Mouse (Mus musculus): Measurements from ENCODE around the gene Usp8.

Gene Usp8

GRCm38 (mm10) chr2:126706759-126707437 lies at the start of gene Usp8:
Gene Usp8, plus strand, starts transcription at chr2:126707328.
- peak; percentile 98 to 99 for DNase-seq

DNA sequence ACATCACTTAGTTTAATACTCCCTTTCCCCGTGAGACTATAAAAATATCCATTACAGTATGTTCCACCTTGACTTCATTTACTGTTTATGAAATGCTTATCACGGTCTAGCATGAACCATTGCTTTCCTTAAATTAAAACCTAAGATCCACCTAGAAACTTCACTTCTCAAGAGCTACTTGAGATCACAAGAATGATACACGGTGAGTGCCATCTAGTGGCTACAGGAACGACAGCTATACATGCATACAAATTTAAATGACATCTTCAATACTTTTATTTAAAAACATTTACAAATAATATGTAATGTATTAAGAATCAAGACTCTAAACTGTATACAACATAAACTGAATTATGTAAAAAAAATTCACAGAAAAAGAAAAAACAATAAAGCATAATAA lies 43.6 kb upstream of the Usp8 start:
- DNase-seq: peak; percentile 52 to 56

- DNase-seq: no peak
Observed at GRCm38 (mm10) chr2:126665984-126666383, 41.1 kb upstream of the Usp8 start.

GRCm38 (mm10) chr2:126668621-126669252 lies 38.4 kb upstream of the Usp8 start:
- DNase-seq: no peak

DNA sequence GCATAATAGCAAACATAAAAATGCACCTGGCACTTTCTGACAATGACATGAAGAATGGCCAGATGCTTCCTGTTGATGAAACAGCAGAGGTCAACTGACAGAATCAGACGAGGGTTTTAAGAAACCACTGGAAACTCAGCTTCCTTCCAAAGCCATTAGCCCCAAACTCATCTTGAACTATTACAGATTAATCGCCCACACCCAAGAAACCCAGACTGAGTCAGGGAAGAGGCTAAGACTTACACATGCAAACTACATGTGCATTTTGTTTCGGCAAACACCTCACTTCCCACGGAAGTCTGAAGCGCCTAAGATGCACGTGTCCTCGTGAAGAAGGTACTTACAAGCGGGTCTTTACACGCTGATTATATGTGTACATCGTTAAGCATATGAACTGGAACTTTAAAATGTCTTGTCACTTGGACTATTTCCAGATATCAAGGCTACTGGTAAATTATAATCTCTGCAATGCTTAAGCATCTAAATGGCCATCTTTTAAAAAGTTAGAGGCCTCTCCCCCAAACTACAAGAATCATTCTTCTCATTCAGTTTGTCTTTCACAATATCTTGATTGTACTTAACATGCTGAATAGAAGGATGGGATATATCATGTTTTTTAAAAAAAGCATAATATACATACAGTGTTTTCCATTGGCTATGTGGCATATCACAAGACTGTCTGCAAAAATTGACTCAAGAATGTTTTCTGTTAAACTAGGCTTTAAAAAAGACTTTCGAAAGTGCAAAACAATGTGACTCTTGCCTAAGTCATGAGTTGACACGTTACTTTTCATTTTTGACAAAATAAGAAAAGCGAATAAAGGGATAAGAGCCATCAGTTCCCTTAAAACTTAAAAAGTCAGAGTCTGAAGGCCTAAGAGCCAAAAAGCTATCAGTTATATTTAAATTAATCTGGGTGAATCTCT lies 33.5 kb upstream of the Usp8 start:
- no peak for DNase-seq

DNA sequence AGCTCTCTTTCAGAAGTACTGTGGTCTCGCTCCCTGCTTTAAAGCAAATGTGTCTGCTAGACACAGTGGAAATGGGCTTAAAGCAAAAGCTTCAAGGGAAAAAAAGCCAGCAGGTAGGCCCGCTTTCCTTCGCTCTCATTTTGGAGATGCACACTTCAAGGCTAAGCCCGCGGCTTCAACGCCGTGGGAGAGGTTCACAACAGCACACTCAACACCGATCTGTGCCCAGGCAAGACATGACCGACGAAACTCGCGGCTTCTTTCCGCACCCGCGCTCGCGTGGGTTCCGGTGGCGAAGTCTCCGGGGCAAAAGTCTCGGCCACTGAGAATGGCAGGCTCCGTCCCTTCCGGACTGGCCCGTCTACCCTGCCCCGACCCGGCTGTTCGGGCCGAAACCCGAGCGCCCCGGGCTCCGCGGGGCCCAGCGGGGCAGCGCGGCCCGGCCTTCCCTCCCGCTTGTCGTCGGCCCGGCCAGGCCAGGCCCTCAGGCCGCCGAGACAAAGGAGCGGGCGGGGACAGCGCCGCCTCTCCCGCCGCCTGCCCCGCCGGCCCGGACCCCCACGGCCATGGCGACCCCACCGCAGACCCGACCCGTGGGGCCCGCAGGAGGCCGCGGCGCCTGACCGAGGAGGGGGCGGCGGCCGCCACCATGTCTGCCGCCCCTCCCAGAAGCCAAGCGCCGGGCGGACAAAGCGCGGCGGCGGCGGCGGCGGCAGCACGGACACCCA lies 32.5 kb upstream of the Usp8 start:
- no peak for DNase-seq

GRCm38 (mm10) chr2:126675169-126676121 lies 31.7 kb upstream of the Usp8 start:
- peak; percentile 91 to 92 for DNase-seq

GRCm38 (mm10) chr2:126676122-126676515 lies 31.0 kb upstream of the Usp8 start, which contains the start of gene Gabpb1:
Gene Gabpb1, minus strand, starts transcription at chr2:126676337.
- peak in 1 of 2 experiments; percentile 13 for DNase-seq

DNA sequence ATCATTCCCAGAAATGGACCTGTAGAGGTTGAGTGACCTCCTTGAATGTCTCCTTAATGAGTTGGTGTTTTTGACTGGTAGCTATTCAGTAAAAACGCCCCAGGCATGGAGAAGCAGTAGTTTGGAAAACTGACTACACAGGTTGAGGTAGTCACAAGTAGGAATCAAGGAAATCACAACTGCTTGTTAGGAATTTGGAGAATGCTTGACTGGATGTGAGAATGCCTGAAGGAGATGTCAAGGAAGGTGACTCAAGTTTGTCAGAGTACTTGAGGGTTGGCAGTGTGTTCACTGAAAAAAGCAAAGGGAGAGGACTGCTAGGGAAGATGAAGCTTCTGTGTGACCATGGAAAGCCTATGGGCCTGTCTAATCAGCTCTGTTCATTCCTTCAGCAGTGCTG lies 29.8 kb upstream of the Usp8 start:
- no peak for DNase-seq

- DNase-seq: no peak
Observed at GRCm38 (mm10) chr2:126682333-126682732, 24.8 kb upstream of the Usp8 start.

DNA sequence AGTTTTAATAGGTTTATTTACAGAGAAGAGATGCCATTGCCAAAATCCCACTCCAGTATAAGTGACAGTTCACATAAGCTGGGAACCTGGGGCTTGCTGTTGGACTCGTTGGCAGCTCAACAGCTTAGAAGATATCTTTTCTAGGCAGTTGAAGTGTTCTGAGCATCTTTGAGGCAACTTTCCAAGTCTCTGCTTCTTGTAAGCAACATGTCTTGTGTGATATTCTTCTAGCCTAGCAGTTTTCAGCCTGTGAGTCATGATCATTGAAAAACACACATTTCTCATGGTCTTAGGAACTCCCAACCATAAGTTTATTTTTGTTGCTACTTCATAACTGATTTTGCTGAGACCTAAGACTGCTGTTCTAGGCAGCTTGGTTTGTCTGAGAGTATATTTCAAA lies 24.2 kb upstream of the Usp8 start:
- DNase-seq: no peak

GRCm38 (mm10) chr2:126691290-126691689 lies 15.8 kb upstream of the Usp8 start:
- no peak for DNase-seq

GRCm38 (mm10) chr2:126695285-126695684 lies 11.8 kb upstream of the Usp8 start:
- no peak for DNase-seq

DNA sequence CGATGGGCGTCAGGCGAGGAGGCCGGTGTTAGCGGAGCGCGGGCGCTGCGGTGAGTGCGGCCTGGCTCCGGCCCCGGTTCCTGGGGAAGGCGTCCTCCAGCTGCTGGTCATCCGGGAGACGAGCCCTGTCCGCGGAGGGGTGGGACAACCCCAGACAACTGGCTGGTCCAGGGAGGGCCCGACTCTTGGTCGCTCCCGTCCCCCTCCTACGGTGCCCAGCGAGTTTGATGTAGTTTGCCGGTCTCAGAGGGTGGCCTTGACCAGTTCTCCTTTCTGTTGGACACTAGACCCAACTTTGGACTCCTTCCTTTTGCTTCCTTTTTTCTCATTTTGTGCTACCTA lies 281 bp downstream of the Usp8 start:
- no peak for DNase-seq

GRCm38 (mm10) chr2:126708361-126708760 lies 1.2 kb downstream of the Usp8 start:
- no peak for DNase-seq

GRCm38 (mm10) chr2:126712526-126712925 lies 5.4 kb downstream of the Usp8 start:
- no peak for DNase-seq

GRCm38 (mm10) chr2:126712950-126713349 lies 5.8 kb downstream of the Usp8 start:
- DNase-seq: no peak

DNA sequence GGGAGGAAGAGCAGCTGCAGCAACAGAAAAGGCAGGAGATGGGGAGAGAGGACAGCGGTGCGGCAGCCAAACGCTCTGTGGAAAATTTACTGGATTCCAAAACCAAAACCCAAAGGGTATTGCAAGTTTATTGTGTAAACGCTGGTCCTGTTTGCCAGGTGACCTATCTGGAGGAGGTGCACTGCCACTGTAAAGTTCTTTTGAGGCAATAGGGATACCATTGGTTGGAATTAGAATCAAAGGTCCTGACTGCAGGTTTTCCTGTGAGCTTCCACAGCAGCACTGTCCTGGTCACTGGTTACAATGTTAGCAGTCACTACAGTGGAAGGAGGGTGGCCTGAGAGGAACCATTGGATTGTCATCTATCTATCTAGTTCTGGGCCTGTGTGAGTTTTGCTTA lies 22.1 kb downstream of the Usp8 start:
- no peak for DNase-seq

GRCm38 (mm10) chr2:126730502-126730901 lies 23.4 kb downstream of the Usp8 start:
- no peak for DNase-seq

- no peak for DNase-seq
Observed at GRCm38 (mm10) chr2:126735339-126736073, 28.4 kb downstream of the Usp8 start.

DNA sequence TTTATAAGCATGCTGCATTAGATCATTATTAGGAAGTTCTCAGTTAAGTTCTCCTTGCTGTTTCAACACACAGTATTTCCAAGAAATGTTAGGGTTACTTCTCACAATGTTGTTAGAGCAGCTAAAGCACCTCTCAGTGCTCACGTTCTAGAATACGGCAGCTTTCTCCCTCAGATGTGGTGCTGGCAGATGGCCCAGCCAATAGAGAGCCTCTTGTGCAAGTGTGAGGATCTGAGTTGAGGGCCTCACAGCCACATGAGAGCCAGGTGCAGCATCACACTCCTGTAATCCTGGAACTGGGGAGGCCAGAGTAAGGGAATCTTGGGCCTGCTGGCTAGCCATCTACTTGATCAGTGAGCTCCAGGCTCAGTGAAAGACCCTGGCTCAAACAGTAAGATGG lies 33.2 kb downstream of the Usp8 start:
- DNase-seq: peak in 1 of 2 experiments; percentile 16

Data from cerebellum, postnatal 10 days (tissue).